Mouse (Mus musculus) C2C12 (cell line): ENCODE data around the gene Babam2. TPM values are rescaled to one million over a fixed set of nuclear protein-coding genes. Genes with fewer than 3 reads are reported as not detected.
"Not testable (repeated sequence)": the region's sequence is repeated elsewhere in the genome, so short reads cannot be mapped to it uniquely, and the experiment has no call there.

ENCODE experiments used
- H3K27me3 ChIP-seq: one replicate; pipeline ENCODE4 v1.6.1; 2011; ENCODE audit not compliant: control insufficient read depth, insufficient read depth, insufficient read length
- H3K36me3 ChIP-seq: one replicate; pipeline ENCODE4 v1.6.1; 2011; ENCODE audit not compliant: control insufficient read depth, insufficient read depth
- H3K4me3 ChIP-seq: one replicate; pipeline ENCODE4 v1.5.1; 2011; ENCODE audit warnings: mild to moderate bottlenecking, control low read depth; ENCODE audit not compliant: poor library complexity, insufficient read depth, severe bottlenecking
- H3K79me2 ChIP-seq: one replicate; pipeline ENCODE4 v1.6.1; 2011; ENCODE audit not compliant: control insufficient read depth, insufficient read depth
- H3K79me3 ChIP-seq: one replicate; pipeline ENCODE4 v1.6.1; 2011; ENCODE audit warnings: low read depth, control low read depth
- H3ac ChIP-seq: one replicate; pipeline ENCODE3; 2011; ENCODE audit warnings: low read depth; ENCODE audit not compliant: control insufficient read depth, insufficient read length
- CEBPB ChIP-seq: IDR thresholded peaks from one replicate; pipeline ENCODE4 v1.6.1; 2011; ENCODE audit warnings: low read depth, mild to moderate bottlenecking, control low read depth, moderate library complexity
- CTCF ChIP-seq: IDR thresholded peaks from one replicate; pipeline ENCODE4 v1.5.1; 2011; ENCODE audit not compliant: control insufficient read depth, insufficient read depth, insufficient read length
- FOSL1 ChIP-seq: IDR thresholded peaks from one replicate; pipeline ENCODE4 v1.8.0; 2011; ENCODE audit warnings: mild to moderate bottlenecking, low read length; ENCODE audit not compliant: poor library complexity, insufficient read depth, severe bottlenecking
- MAX ChIP-seq: IDR thresholded peaks from one replicate; pipeline ENCODE4 v1.6.1; 2011; ENCODE audit warnings: mild to moderate bottlenecking, control low read depth
- MYOD1 ChIP-seq: IDR thresholded peaks from one replicate; pipeline ENCODE4 v1.6.1; 2011; ENCODE audit warnings: low read depth; ENCODE audit not compliant: control insufficient read depth, insufficient read length
- MYOG ChIP-seq: IDR thresholded peaks from one replicate; pipeline ENCODE4 v1.6.1; 2011; ENCODE audit not compliant: control insufficient read depth, insufficient read length; ENCODE audit errors: extremely low read depth
- USF1 ChIP-seq: IDR thresholded peaks from one replicate; pipeline ENCODE4 v1.6.1; 2011; ENCODE audit warnings: low read depth, mild to moderate bottlenecking, control low read depth, moderate library complexity
- polyA plus RNA-seq: library from polyadenylated mRNA; unstranded; fragments of >200 nt; fragmentation: generic; extraction: Trizol; gene quantifications from one replicate; pipeline ENCODE4 v1.2.1, GENCODE M21; 2012; ENCODE audit warnings: missing spikeins

Gene Babam2
- polyA plus RNA-seq, 1 experiment: 36.0 TPM

DNA sequence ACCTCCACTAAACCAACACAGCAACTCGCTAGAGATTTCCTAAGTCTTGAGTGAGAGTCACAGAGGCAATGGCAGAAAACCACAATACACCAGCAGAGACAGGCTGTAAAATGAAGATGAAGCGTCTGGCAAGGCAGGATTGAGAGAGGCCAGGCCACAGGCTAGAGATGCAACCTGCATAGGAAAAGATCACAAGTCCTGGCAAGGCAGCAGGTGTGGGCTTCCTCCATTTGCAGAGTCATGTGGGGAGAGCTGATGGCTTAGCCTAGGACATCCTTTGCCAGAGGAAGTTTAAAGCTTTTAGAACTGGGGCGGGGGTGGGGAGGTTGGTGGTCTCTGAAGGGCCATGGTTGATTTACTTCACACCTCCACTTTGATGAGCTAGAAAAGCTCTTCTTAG is 264.9 kb downstream of the Babam2 start:
- Histone ChIP-seq H3K79me2 (no peaks in the 10 kb centered on the region), H3K36me3 (no peaks in the 10 kb centered on the region), H3K79me3 (no peaks in the 10 kb centered on the region), H3ac (no peak overlapping the region), H3K4me3 (no peak overlapping the region), H3K27me3 (no peaks in the 10 kb centered on the region)
- no peak for TF ChIP-seq USF1
- TF ChIP-seq MAX: no peak
- TF ChIP-seq MYOD1: no peak
- TF ChIP-seq FOSL1: no peak
- no peak for TF ChIP-seq CTCF

DNA sequence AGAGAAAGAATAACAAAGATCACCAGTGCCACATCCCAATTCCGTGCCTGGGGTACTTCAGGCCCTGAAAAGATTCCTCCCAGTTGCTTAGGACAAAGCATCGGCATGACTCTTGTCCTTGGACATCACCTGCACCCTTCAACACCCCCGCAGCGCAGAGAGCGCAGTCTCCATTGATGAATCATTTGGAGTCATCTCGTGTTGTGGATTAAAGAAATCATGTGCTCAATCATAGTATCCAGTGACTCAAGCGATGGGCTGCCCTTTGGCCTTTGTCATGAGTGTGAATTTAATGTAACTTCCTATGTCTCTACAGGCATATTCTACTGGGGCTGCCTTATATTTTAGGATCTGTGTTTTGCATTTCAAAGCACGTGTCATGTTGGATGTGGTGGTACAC is 265.9 kb downstream of the Babam2 start:
- H3K36me3 ChIP-seq: no peaks in the 10 kb centered on the region
- peak; percentile 45 for TF ChIP-seq MAX
- TF ChIP-seq USF1: no peak
- no peak for TF ChIP-seq MYOG
- TF ChIP-seq MYOD1: peak; percentile 6
- peak; percentile 45 for TF ChIP-seq FOSL1
- TF ChIP-seq CEBPB: no peak
- TF ChIP-seq CTCF: no peak
- H3K79me2 ChIP-seq: no peaks in the 10 kb centered on the region
- H3ac ChIP-seq: no peak overlapping the region
- H3K27me3 ChIP-seq: no peaks in the 10 kb centered on the region
- no peaks in the 10 kb centered on the region for H3K79me3 ChIP-seq
- H3K4me3 ChIP-seq: no peak overlapping the region

DNA sequence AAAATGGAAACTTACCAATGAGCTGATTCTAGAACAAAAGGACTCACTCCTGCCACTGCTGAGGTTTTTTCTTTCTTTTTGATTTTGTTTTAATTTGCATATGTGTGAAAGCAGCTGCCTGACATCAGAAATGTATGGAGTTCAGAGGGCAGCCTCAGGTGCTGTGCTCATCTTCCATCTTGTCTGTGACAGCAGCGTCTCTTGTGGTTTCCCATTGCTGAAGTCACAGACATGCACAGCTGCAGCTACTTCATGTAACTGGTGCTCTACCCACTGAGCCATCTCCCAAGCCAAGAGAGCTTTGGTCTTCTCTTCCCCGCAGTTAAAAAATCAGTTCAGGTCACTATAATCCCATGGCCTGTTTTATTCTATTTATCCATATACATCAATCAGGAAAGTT is 266.4 kb downstream of the Babam2 start:
- Histone ChIP-seq H3ac (no peak overlapping the region), H3K79me3 (no peaks in the 10 kb centered on the region), H3K36me3 (no peaks in the 10 kb centered on the region), H3K4me3 (no peak overlapping the region), H3K79me2 (no peaks in the 10 kb centered on the region), H3K27me3 (no peaks in the 10 kb centered on the region)
- no peak for TF ChIP-seq CTCF
- no peak for TF ChIP-seq MAX

DNA sequence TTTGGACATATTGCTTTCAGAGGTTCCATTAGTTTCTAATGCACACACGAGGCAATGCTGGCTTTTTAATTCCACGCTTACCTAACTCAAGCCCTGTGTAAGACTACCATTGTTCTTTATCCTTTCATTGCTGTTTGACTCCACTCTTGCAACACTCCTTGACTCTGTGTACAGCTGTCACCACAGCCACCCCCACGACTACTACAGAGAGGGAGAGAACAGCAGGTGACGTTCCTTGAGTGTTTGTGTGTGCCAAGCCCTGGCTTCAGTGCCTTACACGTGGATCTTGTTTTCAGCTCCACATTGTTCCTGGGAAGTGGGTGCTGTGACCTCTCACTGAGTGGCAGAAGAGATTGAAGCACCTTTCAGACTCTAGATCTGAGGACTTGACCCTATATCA is 269.3 kb downstream of the Babam2 start:
- Histone ChIP-seq H3K36me3 (no peaks in the 10 kb centered on the region), H3K79me2 (no peaks in the 10 kb centered on the region), H3K27me3 (no peaks in the 10 kb centered on the region), H3K79me3 (no peaks in the 10 kb centered on the region), H3ac (no peak overlapping the region), H3K4me3 (no peak overlapping the region)
- TF ChIP-seq USF1: no peak
- TF ChIP-seq MYOD1: no peak
- TF ChIP-seq MYOG: no peak
- TF ChIP-seq MAX: no peak
- no peak for TF ChIP-seq CTCF
- TF ChIP-seq FOSL1: no peak
- no peak for TF ChIP-seq CEBPB

DNA sequence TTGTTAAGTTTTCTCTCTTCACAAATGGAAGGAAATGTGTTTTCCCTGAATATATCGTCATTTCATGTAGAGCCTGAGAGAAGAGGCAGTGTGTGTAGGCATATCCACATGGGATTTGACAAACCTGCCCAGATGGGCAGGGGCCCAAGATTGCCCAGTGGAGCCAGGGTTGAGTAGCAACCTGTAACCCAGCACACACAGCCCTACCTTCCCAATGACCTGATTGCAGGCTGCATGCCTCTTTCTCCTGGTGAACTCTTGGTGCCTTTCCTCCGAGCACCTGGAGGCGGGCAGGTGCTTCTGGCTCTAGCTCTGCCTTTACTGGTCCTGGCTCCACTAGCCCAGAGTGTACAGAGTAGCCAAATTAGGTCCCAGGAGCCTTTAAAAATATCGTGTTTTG is 270.0 kb downstream of the Babam2 start:
- H3K4me3 ChIP-seq: no peak overlapping the region
- no peaks in the 10 kb centered on the region for H3K79me2 ChIP-seq
- no peak overlapping the region for H3ac ChIP-seq
- H3K27me3 ChIP-seq: no peaks in the 10 kb centered on the region
- no peaks in the 10 kb centered on the region for H3K79me3 ChIP-seq
- H3K36me3 ChIP-seq: no peaks in the 10 kb centered on the region
- TF ChIP-seq CTCF (no peak), MYOG (no peak), MAX (no peak), MYOD1 (no peak), USF1 (no peak), FOSL1 (no peak), CEBPB (no peak)

DNA sequence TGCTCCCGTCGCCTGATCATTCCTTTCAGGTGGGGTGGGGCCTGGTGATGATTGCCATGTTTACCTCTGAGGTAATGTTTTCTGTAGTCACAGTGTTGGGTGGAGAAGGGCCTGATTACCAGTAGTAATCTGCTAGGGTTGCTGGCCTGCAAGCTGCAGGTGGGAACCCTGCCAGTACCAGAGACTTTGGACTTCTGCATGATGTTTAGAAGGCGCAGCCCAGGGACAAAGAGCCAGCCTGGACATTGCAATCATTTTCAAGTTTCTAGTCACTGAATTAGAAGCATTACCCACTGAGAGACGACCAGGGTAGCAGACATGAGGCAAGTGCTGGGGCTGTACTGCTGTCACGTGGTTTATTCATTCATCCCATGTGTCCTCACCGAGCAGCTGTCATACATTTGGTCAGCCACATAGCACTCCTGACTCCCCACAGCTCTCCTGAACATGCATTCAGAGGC is 270.6 kb downstream of the Babam2 start:
- Histone ChIP-seq H3K36me3 (no peaks in the 10 kb centered on the region), H3ac (no peak overlapping the region), H3K27me3 (no peaks in the 10 kb centered on the region), H3K4me3 (no peak overlapping the region), H3K79me3 (no peaks in the 10 kb centered on the region), H3K79me2 (no peaks in the 10 kb centered on the region)
- TF ChIP-seq MYOD1 (peak; percentile 71), CEBPB (no peak), USF1 (peak; percentile 56)

DNA sequence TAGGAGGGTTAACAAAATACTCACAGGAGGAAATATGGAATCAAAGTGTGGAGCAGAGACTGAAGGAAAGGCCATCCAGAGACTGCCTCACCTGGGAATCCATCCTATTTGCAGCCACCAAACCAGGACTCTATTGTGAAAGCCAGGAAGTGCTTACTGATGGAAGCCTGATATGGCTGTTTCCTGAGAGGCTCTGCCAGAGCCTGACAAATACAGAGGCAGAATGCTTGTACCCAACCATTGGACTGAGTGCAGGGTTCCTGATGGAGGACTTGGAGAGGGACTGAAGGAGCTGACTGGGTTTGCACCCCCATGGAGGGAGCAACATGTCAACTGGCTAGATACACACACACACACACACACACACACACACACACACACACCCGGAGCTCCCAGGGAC is 274.9 kb downstream of the Babam2 start:
- not testable (repeated sequence) for H3K36me3 ChIP-seq, H3K4me3 ChIP-seq, H3ac ChIP-seq, H3K27me3 ChIP-seq, H3K79me3 ChIP-seq, H3K79me2 ChIP-seq
